Mouse (Mus musculus) heart, postnatal 0 days (tissue): ENCODE measurements around the gene Cog3.
"Not testable (repeated sequence)": the region's sequence is repeated elsewhere in the genome, so short reads cannot be mapped to it uniquely, and the experiment has no call there.

Experiments used
- CTCF ChIP-seq: IDR thresholded peaks from 2 replicates; pipeline ENCODE4 v1.5.1; 2016; ENCODE audit warnings: antibody characterized with exemption, control low read depth, low read depth
- EP300 ChIP-seq: IDR thresholded peaks from 2 replicates; pipeline ENCODE4 v1.6.1; 2016; ENCODE audit warnings: antibody characterized with exemption, low read depth

GRCm38 (mm10) chr14:75772407-75772806 lies 18.1 kb upstream of the Cog3 start:
- not testable (repeated sequence) for TF ChIP-seq CTCF, EP300
